Mouse (Mus musculus) forebrain, postnatal 0 days (tissue): ENCODE measurements around the gene Gsg1l. TPM values are rescaled to one million over a fixed set of nuclear protein-coding genes. Genes with fewer than 3 reads are reported as not detected.

ENCODE experiments used
- ATAC-seq: fragments of 200-750 bp; cut with Nextera tagmentation; 2 replicates; pipeline ENCODE4 v1.8.0; 2017; ENCODE audit warnings: mild to moderate bottlenecking, moderate library complexity
- DNase-seq: peaks from one replicate; pipeline ENCODE4 v3.0.0-alpha.2; 2015
- H3K27ac ChIP-seq: fragments of 300-500 bp; sonication (generic); 2 replicates; pipeline ENCODE4 v1.5.1; 2014; ENCODE audit warnings: low read depth, mild to moderate bottlenecking, antibody characterized with exemption, low read length, moderate library complexity, mixed read lengths
- H3K27me3 ChIP-seq: fragments of 300-500 bp; sonication (generic); 2 replicates; pipeline ENCODE4 v1.6.1; 2014; ENCODE audit warnings: mild to moderate bottlenecking, low read length, mixed read lengths; ENCODE audit not compliant: insufficient read depth
- H3K36me3 ChIP-seq: fragments of 300-500 bp; sonication (generic); 2 replicates; pipeline ENCODE4 v1.6.1; 2014; ENCODE audit warnings: mild to moderate bottlenecking, moderate library complexity; ENCODE audit not compliant: insufficient read depth
- H3K4me1 ChIP-seq: fragments of 300-500 bp; sonication (generic); 2 replicates; pipeline ENCODE4 v1.6.1; 2014; ENCODE audit warnings: antibody characterized with exemption; ENCODE audit not compliant: insufficient read depth
- H3K4me2 ChIP-seq: fragments of 300-500 bp; sonication (generic); 2 replicates; pipeline ENCODE4 v1.6.1; 2014; ENCODE audit warnings: low read depth, mild to moderate bottlenecking, moderate library complexity
- H3K4me3 ChIP-seq: fragments of 300-500 bp; sonication (generic); 2 replicates; pipeline ENCODE4 v1.5.1; 2014; ENCODE audit warnings: low read depth, low read length, mixed read lengths
- H3K9ac ChIP-seq: fragments of 300-500 bp; sonication (generic); 2 replicates; pipeline ENCODE4 v1.6.1; 2014; ENCODE audit warnings: mild to moderate bottlenecking
- H3K9me3 ChIP-seq: fragments of 300-500 bp; sonication (generic); 2 replicates; pipeline ENCODE4 v1.6.1; 2016; ENCODE audit warnings: low read length
- CTCF ChIP-seq: sonication (generic); IDR thresholded peaks from 2 replicates; pipeline ENCODE4 v1.5.1; 2016; ENCODE audit warnings: antibody characterized with exemption, control low read depth, low read depth
- WGBS: fragments of 180-500 bp; shearing (Covaris S2); extraction: QIAGEN DNeasy Blood & Tissue Kit; methylation state at CpG from one replicate; pipeline ENCODE4 v1.1.7; 2014; 5-methylcytosine and 5-hydroxymethylcytosine counted together
- polyA plus RNA-seq: library from polyadenylated mRNA; unstranded; fragments of >200 nt; fragmentation: Nextera tagmentation; extraction: Ambion mirVana; gene quantifications from 2 replicates; pipeline ENCODE4 v1.2.1, GENCODE M21; 2015
- total RNA-seq: library from RNA; depleted of rRNA; stranded (reverse); fragments of >200 nt; gene quantifications from 2 replicates; pipeline ENCODE4 v1.2.3, GENCODE M21; 2014; rRNA removed

Gsg1l gene
- total RNA-seq, result 16.4 and 20.0 TPM in 2 replicates
- polyA plus RNA-seq, result 10.3 and 10.7 TPM in 2 replicates

- peak; percentile 80 for ATAC-seq
- Histone ChIP-seq H3K4me2 (peak within 1 kb of the TSS; percentile 98), H3K4me3 (peak within 1 kb of the TSS; percentile 65), H3K27ac (peak within 1 kb of the TSS; percentile 4; the same call in 1 of the 2 replicates), H3K4me1 (no peaks in the 10 kb centered on the region), H3K9me3 (no peaks in the 10 kb centered on the region), H3K9ac (peak within 1 kb of the TSS; percentile 56), H3K27me3 (peaks cover 16% of the 10 kb centered on the region; the same call in 1 of the 2 replicates), H3K36me3 (no peaks in the 10 kb centered on the region)
- TF ChIP-seq CTCF, result peak; percentile 56
- WGBS, result 5% methylated on average over 44 of the region's 49 CpGs
- peak; percentile 63 for DNase-seq
Observed at GRCm38 (mm10) chr7:126082286-126082741, at the start of gene Gsg1l. Gene Gsg1l, minus strand, starts transcription at chr7:126082411.

- TF ChIP-seq CTCF, result no peak
- H3K4me2 ChIP-seq, result no peak overlapping the region
- WGBS, result 85% methylated on average over 2 of the region's 2 CpGs
- H3K4me1 ChIP-seq, result no peaks in the 10 kb centered on the region
- no peak overlapping the region for H3K27ac ChIP-seq
- no peak overlapping the region for H3K4me3 ChIP-seq
- peaks cover 50% of the 10 kb centered on the region for H3K36me3 ChIP-seq
- H3K9me3 ChIP-seq, result no peaks in the 10 kb centered on the region
- no peaks in the 10 kb centered on the region for H3K27me3 ChIP-seq
- no peak for ATAC-seq
- DNase-seq, result no peak
- no peak overlapping the region for H3K9ac ChIP-seq
Observed at GRCm38 (mm10) chr7:126127673-126128072, 45.5 kb upstream of the Gsg1l start.

- 75% methylated on average over 3 of the region's 3 CpGs for WGBS
- Histone ChIP-seq H3K36me3 (peaks cover 61% of the 10 kb centered on the region), H3K4me2 (no peak overlapping the region), H3K9me3 (no peaks in the 10 kb centered on the region), H3K27ac (no peak overlapping the region), H3K4me3 (no peak overlapping the region), H3K9ac (no peak overlapping the region), H3K4me1 (no peaks in the 10 kb centered on the region), H3K27me3 (no peaks in the 10 kb centered on the region)
- no peak for DNase-seq
- TF ChIP-seq CTCF, result no peak
- ATAC-seq, result no peak
Observed at GRCm38 (mm10) chr7:126126502-126126901, 44.3 kb upstream of the Gsg1l start.

- no peak for DNase-seq
- Histone ChIP-seq H3K9me3 (no peaks in the 10 kb centered on the region), H3K4me3 (no peak overlapping the region), H3K4me2 (no peak overlapping the region), H3K36me3 (peaks cover 65% of the 10 kb centered on the region), H3K4me1 (no peaks in the 10 kb centered on the region), H3K9ac (no peak overlapping the region), H3K27me3 (no peaks in the 10 kb centered on the region), H3K27ac (no peak overlapping the region)
- no peak for TF ChIP-seq CTCF
- ATAC-seq, result no peak
- WGBS, result 92% methylated on average over 4 of the region's 4 CpGs
Observed at GRCm38 (mm10) chr7:126121533-126121932, 39.3 kb upstream of the Gsg1l start.

GRCm38 (mm10) chr7:126119819-126120218 is 37.6 kb upstream of the Gsg1l start:
- no peak for DNase-seq
- Histone ChIP-seq H3K4me1 (no peaks in the 10 kb centered on the region), H3K9ac (no peak overlapping the region), H3K27me3 (no peaks in the 10 kb centered on the region), H3K27ac (no peak overlapping the region), H3K4me2 (no peak overlapping the region), H3K9me3 (no peaks in the 10 kb centered on the region), H3K4me3 (no peak overlapping the region), H3K36me3 (peaks cover 64% of the 10 kb centered on the region)
- TF ChIP-seq CTCF, result no peak
- WGBS, result 61% methylated on average over 6 of the region's 6 CpGs
- no peak for ATAC-seq

- no peak overlapping the region for H3K4me2 ChIP-seq
- no peak for DNase-seq
- TF ChIP-seq CTCF, result no peak
- H3K4me3 ChIP-seq, result no peak overlapping the region
- H3K36me3 ChIP-seq, result peaks cover 57% of the 10 kb centered on the region
- no peak overlapping the region for H3K27ac ChIP-seq
- WGBS, result 50% methylated on average over 4 of the region's 4 CpGs
- no peaks in the 10 kb centered on the region for H3K27me3 ChIP-seq
- no peaks in the 10 kb centered on the region for H3K9me3 ChIP-seq
- no peaks in the 10 kb centered on the region for H3K4me1 ChIP-seq
- no peak for ATAC-seq
- H3K9ac ChIP-seq, result no peak overlapping the region
Observed at GRCm38 (mm10) chr7:126113263-126113662, 31.1 kb upstream of the Gsg1l start.

- Histone ChIP-seq H3K27me3 (no peaks in the 10 kb centered on the region), H3K4me2 (no peak overlapping the region), H3K36me3 (peaks cover 75% of the 10 kb centered on the region), H3K9me3 (no peaks in the 10 kb centered on the region), H3K27ac (no peak overlapping the region), H3K9ac (no peak overlapping the region), H3K4me1 (no peaks in the 10 kb centered on the region), H3K4me3 (no peak overlapping the region)
- WGBS, result 81% methylated on average over 2 of the region's 2 CpGs
- DNase-seq (no peak), ATAC-seq (no peak)
- no peak for TF ChIP-seq CTCF
Observed at GRCm38 (mm10) chr7:126111230-126111629, 29.0 kb upstream of the Gsg1l start.
